ENCODE assay signal across 17 mouse cellular contexts in the genomic region with DNA sequence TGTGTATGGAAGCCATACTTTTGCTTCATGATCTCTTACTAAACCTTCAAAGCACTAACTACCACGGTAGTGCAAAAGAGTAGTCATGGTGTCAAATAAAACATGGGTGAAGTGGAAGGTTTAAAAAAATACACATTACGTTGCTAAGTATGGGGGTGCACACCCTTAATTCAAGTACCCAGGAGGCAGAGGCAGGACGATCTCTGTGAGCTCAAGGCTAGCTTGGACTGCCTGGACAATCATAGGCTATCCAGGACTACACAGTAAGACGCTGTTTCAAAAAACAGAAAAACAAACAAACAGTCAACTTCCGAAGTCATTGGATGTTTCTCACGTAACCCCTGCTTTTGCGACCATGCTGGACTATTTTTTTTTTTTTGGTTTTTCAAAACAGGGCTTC.
DNase-seq lines count a peak whose midpoint lies in the region.
"Had no signal": no experiment of that assay in that cellular context is flagged by ENCODE, and none has a peak within 500 bp of the region (broad histone marks: within the 10 kb centered on the region; RNA-seq: fewer than 3 reads in every experiment).

No protein-coding gene starts in this region.

- H3K4me3 ChIP-seq in heart, embryonic 10.5 days, result no peak overlapping the region

- H3K4me1 ChIP-seq in heart, embryonic 10.5 days, result no peaks in the 10 kb centered on the region

- intact Hi-C loops in heart, postnatal 25 days (cut with DNase I), result no loop called here
- intact Hi-C loops in heart, postnatal 10 days (cut with DNase I), result no loop called here

- no peaks in the 10 kb centered on the region for H3K9me3 ChIP-seq in heart, embryonic 10.5 days

- DNase-seq in heart, adult 11 months, result peak; percentile 77
- no peak for DNase-seq in heart, postnatal 25 days (ENCODE audit: low spot score)
- peak; percentile 53 for DNase-seq in heart, embryonic 10.5 days (ENCODE audit: low spot score)
- DNase-seq in heart, postnatal 10 days, result no peak
- DNase-seq: adrenal gland, adult 2 months; adrenal gland, adult 8-10 months; adrenal gland, postnatal 10 days; adrenal gland, postnatal 14 days; adrenal gland, postnatal 25 days; adrenal gland, postnatal 36 days; B cell, adult 2 months; cerebellum, adult 11 months; cerebellum, adult 11-12 months; cerebellum, adult 18-20 months had no signal

- no peaks in the 10 kb centered on the region for H3K27me3 ChIP-seq in heart, embryonic 10.5 days (ENCODE audit: insufficient read depth, poor library complexity, severe bottlenecking)
- H3K27me3 ChIP-seq: CH12.LX, Patski had no signal

- 89% methylated on average over 7 of the region's 7 CpGs for WGBS in heart, embryonic 10.5 days

- H3K36me3 ChIP-seq in heart, embryonic 10.5 days, result peaks cover 41% of the 10 kb centered on the region
- H3K36me3 ChIP-seq: G1E had no signal

- no peak overlapping the region for H3K27ac ChIP-seq in heart, embryonic 10.5 days

Comparison
In these comparisons a context has a peak if more than half of its experiments do, and no peak if none do; other contexts are left out.
1. DNase-seq: peak in heart, adult 11 months (single experiment) and heart, embryonic 10.5 days (single experiment); none in heart, postnatal 25 days (single experiment) and heart, postnatal 10 days (0 of 2).